Mouse (Mus musculus) embryonic facial prominence, embryonic 10.5 days (tissue): ENCODE measurements around the gene Mettl17. TPM values are rescaled to one million over a fixed set of nuclear protein-coding genes. Genes with fewer than 3 reads are reported as not detected.

ENCODE experiments used
- DNase-seq: peaks from one replicate; pipeline ENCODE4 v3.0.0-alpha.2; 2017; ENCODE audit warnings: low spot score
- H3K27ac ChIP-seq: fragments of 300-500 bp; sonication (generic); replicated peaks from 2 replicates; pipeline ENCODE4 v1.5.1; 2016; ENCODE audit warnings: mild to moderate bottlenecking
- H3K27me3 ChIP-seq: fragments of 300-500 bp; sonication (generic); replicated peaks from 2 replicates; pipeline ENCODE4 v1.6.1; 2016; ENCODE audit warnings: low read depth, mild to moderate bottlenecking; ENCODE audit not compliant: poor library complexity, severe bottlenecking
- H3K36me3 ChIP-seq: fragments of 300-500 bp; sonication (generic); replicated peaks from 2 replicates; pipeline ENCODE4 v1.6.1; 2016; ENCODE audit warnings: mild to moderate bottlenecking, moderate library complexity
- H3K4me1 ChIP-seq: fragments of 300-500 bp; sonication (generic); 2 replicates; pipeline ENCODE4 v1.6.1; 2016
- H3K4me3 ChIP-seq: fragments of 300-500 bp; sonication (generic); 2 replicates; pipeline ENCODE4 v1.5.1; 2016; ENCODE audit warnings: mild to moderate bottlenecking, moderate library complexity
- H3K9me3 ChIP-seq: fragments of 300-500 bp; sonication (generic); 2 replicates; pipeline ENCODE4 v1.6.1; 2016; ENCODE audit warnings: mild to moderate bottlenecking
- WGBS: fragments of 180-500 bp; shearing (Covaris S2); methylation state at CpG from one replicate; pipeline ENCODE4 v1.1.7; 2016; 5-methylcytosine and 5-hydroxymethylcytosine counted together
- polyA plus RNA-seq: library from polyadenylated mRNA; unstranded; fragments of >200 nt; fragmentation: Nextera tagmentation; extraction: Ambion mirVana; gene quantifications from 2 replicates; pipeline ENCODE4 v1.2.1, GENCODE M21; 2016

The Mettl17 gene
- polyA plus RNA-seq, 1 experiment from 2014 or later = 53.0 TPM

- no peaks in the 10 kb centered on the region for H3K27me3 ChIP-seq
- WGBS = 61% methylated on average over 9 of the region's 9 CpGs
- no peaks in the 10 kb centered on the region for H3K9me3 ChIP-seq
- no peaks in the 10 kb centered on the region for H3K36me3 ChIP-seq
- peak; percentile 84 for DNase-seq
- no peak overlapping the region for H3K27ac ChIP-seq
- H3K4me3 ChIP-seq = no peak overlapping the region
- peaks cover 9% of the 10 kb centered on the region for H3K4me1 ChIP-seq
These were observed 18.4 kb downstream of the Mettl17 start for GRCm38 (mm10) chr14:51902806-51903710.

- no peaks in the 10 kb centered on the region for H3K36me3 ChIP-seq
- no peaks in the 10 kb centered on the region for H3K27me3 ChIP-seq
- H3K27ac ChIP-seq = no peak overlapping the region
- WGBS = 89% methylated on average over 9 of the region's 9 CpGs
- DNase-seq = no peak
- no peaks in the 10 kb centered on the region for H3K9me3 ChIP-seq
- no peak overlapping the region for H3K4me3 ChIP-seq
- H3K4me1 ChIP-seq = peaks cover 9% of the 10 kb centered on the region
These were observed 19.1 kb downstream of the Mettl17 start for GRCm38 (mm10) chr14:51903782-51904181.

DNA sequence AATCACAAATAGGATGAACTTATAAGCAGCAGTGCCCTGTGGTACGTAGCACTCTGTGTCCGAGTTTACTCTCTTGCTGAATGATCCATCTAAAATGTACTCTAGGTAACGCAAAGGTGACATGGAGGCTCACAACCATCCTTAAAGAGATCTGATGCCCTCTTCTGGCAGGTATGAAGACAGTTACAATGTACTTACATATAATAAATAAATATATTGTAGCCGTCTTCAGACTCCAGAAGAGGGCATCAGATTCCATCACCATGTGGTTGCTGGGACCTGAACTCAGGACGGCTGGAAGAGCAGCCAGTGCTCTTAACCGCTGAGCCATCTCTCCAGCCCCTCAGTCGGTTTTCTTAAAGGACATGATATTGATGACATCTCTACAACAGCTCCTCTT is 20.1 kb downstream of the Mettl17 start:
- Histone ChIP-seq H3K4me3 (no peak overlapping the region), H3K36me3 (no peaks in the 10 kb centered on the region), H3K27ac (no peak overlapping the region), H3K9me3 (no peaks in the 10 kb centered on the region), H3K4me1 (peaks cover 9% of the 10 kb centered on the region), H3K27me3 (no peaks in the 10 kb centered on the region)
- 71% methylated on average over 7 of the region's 7 CpGs for WGBS
- no peak for DNase-seq

DNA sequence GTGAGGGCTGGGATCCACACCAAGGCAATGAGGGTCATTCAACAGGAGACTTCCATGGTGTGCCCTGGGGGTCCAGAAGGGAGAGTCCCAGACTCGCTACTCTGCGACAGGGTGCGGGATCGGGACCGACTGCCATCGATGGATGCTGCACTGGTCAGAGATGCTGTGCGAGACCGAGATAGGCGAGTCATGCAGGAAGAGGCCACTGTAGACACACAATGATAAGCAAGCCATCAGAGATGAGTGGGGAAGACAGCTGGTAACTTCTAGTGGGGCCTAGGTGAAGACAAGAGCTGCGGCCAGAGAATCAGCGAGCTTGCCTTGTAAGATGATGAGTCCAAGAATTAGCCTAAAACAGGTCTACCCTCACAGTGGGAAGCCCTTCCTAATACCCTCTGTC is 21.5 kb downstream of the Mettl17 start:
- Histone ChIP-seq H3K4me1 (peaks cover 9% of the 10 kb centered on the region), H3K9me3 (no peaks in the 10 kb centered on the region), H3K27me3 (peaks cover 9% of the 10 kb centered on the region), H3K27ac (no peak overlapping the region), H3K4me3 (no peak overlapping the region), H3K36me3 (no peaks in the 10 kb centered on the region)
- no peak for DNase-seq
- WGBS = 92% methylated on average over 11 of the region's 11 CpGs

GRCm38 (mm10) chr14:51911301-51911700 is 26.7 kb downstream of the Mettl17 start:
- 89% methylated on average over 10 of the region's 10 CpGs for WGBS
- H3K9me3 ChIP-seq = no peaks in the 10 kb centered on the region
- no peaks in the 10 kb centered on the region for H3K36me3 ChIP-seq
- no peak overlapping the region for H3K27ac ChIP-seq
- peaks cover 47% of the 10 kb centered on the region for H3K27me3 ChIP-seq
- H3K4me3 ChIP-seq = no peak overlapping the region
- peaks cover 39% of the 10 kb centered on the region for H3K4me1 ChIP-seq
- DNase-seq = no peak

DNA sequence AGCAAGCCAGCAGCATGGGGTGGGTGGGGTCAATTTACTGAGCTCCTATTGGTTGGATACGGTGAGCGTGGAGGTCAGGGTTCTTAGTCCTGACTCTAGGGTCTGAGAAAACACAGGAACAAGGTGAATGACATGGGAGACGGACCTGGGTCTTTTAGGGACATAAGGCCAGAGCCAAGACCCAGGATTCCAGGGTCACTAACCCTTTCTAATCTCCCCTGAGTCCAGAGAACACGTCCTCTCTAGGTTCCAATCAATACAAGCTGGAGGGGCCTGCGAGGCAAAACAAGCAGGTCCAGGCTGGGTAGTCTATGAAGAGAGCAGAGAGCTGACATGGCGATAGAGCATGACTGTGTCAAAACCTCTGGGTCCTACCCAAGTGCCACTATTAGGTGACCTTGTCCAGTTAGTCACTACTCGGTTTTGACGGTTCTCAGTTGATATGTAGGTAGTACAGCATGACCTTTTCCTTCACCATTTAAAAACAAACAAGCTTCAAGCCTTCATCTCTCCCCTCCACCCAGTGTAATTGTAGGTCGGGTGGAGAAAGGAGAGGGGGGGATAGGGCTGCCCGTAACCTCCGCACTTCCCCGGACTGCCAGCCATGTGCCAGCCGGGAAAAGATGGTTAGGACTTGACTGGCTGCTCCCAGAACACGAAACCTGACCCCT is 27.9 kb downstream of the Mettl17 start:
- no peak for DNase-seq
- no peaks in the 10 kb centered on the region for H3K9me3 ChIP-seq
- 5% methylated on average over 14 of the region's 14 CpGs for WGBS
- peak overlapping the region; percentile 74 for H3K27ac ChIP-seq
- H3K4me3 ChIP-seq = peak overlapping the region; percentile 76
- no peaks in the 10 kb centered on the region for H3K36me3 ChIP-seq
- peaks cover 30% of the 10 kb centered on the region for H3K4me1 ChIP-seq
- peaks cover 47% of the 10 kb centered on the region for H3K27me3 ChIP-seq

DNA sequence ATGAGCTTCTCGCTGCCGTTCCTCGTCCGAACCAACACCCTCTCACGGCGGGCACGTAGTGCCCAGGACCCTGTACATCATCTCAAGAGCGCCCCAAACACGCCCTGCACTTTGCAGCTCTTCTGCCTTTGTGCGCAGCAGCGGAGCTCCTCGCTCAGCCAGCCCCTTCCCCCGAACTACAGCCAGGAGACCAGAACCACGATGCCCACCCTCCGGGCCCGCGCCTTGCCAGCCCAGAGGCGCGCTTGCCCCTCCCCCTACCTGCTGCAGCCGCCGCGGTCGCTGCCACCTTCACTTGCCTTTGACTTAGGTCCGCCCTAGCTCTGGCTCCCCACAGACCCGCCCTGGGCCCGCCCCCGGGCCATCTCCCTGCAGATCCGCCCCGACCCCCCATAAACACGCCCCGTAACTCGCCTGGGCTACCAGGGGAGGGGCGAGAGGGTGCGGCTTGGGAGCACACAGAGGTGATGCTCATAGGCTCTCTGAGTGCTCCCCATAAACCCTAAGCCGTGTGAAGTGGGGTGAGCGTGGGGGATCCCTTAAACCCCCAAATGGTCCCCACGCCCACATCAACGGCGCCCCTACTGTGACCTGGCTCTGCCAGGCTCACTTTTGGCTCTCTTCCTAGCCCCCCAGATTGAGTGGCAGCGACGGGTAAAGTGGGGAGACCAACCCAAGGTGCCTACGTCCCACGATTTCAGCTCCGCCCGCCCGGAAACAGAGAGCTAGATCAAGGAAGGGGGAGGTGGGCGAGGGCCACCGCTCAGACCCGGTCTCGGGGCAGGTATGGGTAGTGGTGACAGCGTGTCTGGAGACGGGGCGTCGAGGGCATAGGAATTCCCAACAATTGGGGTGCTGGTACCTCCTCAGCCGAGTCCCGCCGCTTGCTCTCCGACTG is 28.7 kb downstream of the Mettl17 start:
- WGBS = 2% methylated on average over 58 of the region's 58 CpGs
- peak; percentile 76 for DNase-seq
- Histone ChIP-seq H3K4me1 (peaks cover 30% of the 10 kb centered on the region), H3K27me3 (peaks cover 47% of the 10 kb centered on the region), H3K4me3 (peak overlapping the region; percentile 76), H3K36me3 (no peaks in the 10 kb centered on the region), H3K27ac (peak overlapping the region; percentile 74), H3K9me3 (no peaks in the 10 kb centered on the region)

GRCm38 (mm10) chr14:51913960-51914762 is 29.5 kb downstream of the Mettl17 start, which contains the start of gene Ndrg2:
Ndrg2 (minus strand) TSS chr14:51914158.
- Histone ChIP-seq H3K27me3 (peaks cover 47% of the 10 kb centered on the region), H3K27ac (peak within 1 kb of the TSS; percentile 74), H3K4me3 (peak within 1 kb of the TSS; percentile 76), H3K36me3 (no peaks in the 10 kb centered on the region), H3K9me3 (no peaks in the 10 kb centered on the region), H3K4me1 (peaks cover 30% of the 10 kb centered on the region)
- DNase-seq = peak; percentile 54
- 2% methylated on average over 23 of the region's 23 CpGs for WGBS

DNA sequence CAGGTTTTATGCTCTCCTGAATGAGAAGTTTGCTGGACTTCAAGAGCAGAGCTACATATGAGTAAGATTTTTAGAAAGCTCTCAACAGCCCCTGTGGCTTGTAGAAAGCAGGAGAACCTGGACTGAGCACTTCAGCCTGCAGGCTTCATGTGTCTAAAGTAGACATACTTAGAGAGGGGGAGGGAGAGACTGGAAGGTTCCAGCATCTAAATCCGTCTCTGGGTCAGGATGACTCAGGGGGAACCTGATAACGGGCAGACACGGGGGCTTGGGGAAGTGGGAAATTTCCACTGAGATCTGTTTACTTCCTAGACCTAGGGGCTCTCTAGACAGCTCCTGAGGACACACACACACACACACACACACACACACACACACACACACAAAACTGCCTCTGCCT is 30.4 kb downstream of the Mettl17 start:
- peaks cover 30% of the 10 kb centered on the region for H3K4me1 ChIP-seq
- H3K9me3 ChIP-seq = no peaks in the 10 kb centered on the region
- no peaks in the 10 kb centered on the region for H3K36me3 ChIP-seq
- no peak for DNase-seq
- no peak overlapping the region for H3K4me3 ChIP-seq
- 44% methylated on average over 3 of the region's 3 CpGs for WGBS
- H3K27ac ChIP-seq = no peak overlapping the region
- H3K27me3 ChIP-seq = peaks cover 46% of the 10 kb centered on the region

DNA sequence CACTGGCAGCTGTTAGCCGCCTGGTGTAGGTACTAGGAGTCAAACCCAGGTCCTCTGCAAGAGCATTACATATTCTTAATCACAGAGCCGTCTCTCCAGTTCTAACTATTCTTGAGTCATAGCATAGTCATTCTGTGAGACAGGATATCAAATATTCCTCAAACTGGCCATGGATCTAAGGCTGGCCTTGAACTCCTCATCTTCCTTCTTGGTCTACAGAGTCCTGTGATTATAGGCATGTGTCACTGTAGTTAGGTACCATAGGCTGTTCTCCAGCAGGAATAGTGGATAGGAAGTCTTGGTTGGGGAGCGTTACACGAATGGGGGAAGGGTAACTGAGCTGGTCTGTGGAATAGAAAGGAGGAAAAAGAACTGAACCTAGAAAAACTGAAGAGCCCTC is 31.9 kb downstream of the Mettl17 start:
- Histone ChIP-seq H3K9me3 (no peaks in the 10 kb centered on the region), H3K27ac (no peak overlapping the region), H3K4me3 (no peak overlapping the region), H3K27me3 (peaks cover 33% of the 10 kb centered on the region), H3K36me3 (no peaks in the 10 kb centered on the region), H3K4me1 (peaks cover 30% of the 10 kb centered on the region)
- no peak for DNase-seq
- 85% methylated on average over 4 of the region's 4 CpGs for WGBS

DNA sequence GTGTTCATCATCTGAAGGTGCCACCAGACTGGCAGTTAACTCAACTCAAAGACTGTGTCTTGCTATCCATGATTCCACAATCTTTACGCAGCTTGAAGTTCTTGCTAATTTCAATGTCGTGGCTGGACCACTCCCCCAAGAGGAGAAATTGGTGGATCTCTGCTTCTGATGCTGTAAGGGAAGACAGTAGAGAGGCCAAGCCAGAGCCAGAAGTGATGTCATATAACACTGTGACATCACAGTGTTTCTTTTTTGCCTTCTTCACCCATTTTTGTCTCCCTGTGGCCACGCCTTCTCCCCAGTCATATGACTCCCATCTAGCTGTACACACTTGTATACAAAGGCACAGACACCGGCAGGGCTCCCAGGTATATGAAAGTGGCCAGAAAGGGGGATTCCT is 33.5 kb downstream of the Mettl17 start, which contains the start of gene Tppp2:
Tppp2 (plus strand) TSS at position 301 of the 400 bp plus-strand sequence.
- WGBS = 89% methylated on average over 4 of the region's 4 CpGs
- DNase-seq = no peak
- no peak within 1 kb of the TSS for H3K27ac ChIP-seq
- no peak within 1 kb of the TSS for H3K4me3 ChIP-seq
- no peaks in the 10 kb centered on the region for H3K9me3 ChIP-seq
- H3K36me3 ChIP-seq = no peaks in the 10 kb centered on the region
- peaks cover 21% of the 10 kb centered on the region for H3K4me1 ChIP-seq
- H3K27me3 ChIP-seq = peaks cover 17% of the 10 kb centered on the region
